Mouse (Mus musculus) kidney, postnatal 10 days (tissue): ENCODE data around the gene Atp5b.
A peak's percentile ranks its signal among the peaks of the same experiment; 100 is the strongest.
"Not testable (repeated sequence)": the region's sequence is repeated elsewhere in the genome, so short reads cannot be mapped to it uniquely, and the experiment has no call there.

Source experiments
- DNase-seq: peaks from one replicate; pipeline ENCODE4 v3.0.0; 2021; ENCODE audit warnings: mixed read lengths

Atp5b gene

DNA sequence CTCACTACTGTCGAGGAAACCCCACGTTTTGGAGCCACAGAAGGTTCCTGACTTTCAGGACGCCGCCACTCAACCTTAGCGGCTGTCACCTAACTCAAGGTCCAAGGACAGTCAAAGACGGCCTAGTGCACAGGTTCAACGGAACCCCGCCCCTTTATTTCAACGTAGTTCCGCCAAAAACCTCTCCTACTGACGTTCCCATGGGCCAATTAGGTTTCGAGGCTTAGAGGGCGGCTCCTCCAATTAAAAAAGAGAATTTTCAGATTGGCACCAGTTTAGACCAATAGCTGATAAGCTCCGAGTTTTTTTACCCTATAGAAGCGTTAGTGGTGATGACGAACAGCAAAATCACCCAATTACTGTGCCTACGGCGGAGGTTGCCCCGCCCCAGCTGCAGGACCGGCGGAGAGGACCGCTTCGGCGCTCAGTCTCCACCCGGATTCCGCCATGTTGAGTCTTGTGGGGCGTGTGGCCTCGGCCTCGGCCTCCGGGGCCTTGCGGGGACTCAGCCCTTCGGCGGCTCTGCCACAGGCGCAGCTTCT is at the start of gene Atp5b:
Atp5b (plus strand) TSS at position 394 of the 542 bp plus-strand sequence.
- DNase-seq = peak; percentile 98

DNA sequence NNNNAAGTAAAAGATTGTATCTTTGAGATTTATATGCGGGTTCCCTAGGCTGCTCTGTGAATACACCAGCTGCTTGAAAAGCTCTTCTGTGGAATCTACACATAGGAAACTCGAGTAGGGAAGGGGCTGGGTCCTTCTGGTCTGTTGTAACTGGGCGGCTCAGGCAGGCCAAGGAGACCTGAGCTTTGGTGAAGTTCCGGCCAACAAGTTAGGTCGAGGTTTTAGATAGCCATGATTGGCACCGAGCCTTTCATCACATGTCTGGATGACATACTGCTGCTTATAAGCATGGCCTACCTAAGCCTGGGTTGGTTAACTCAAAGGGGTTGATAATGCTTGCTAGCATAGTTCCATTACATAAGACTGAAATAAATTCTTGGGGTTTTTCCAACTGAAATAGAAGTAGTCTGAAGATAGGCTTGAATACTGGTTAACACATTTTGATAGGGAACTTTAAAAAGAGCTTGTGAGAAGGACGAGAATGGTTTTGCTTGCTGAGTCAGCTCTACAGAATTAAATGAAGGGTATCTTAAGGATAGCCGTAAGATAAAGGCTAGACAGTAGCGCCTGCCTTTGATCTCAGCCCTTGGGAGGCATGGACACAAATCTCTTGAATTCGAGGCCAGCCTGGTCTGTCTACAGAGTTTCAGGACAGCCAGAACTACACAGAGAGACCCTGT is 46.2 kb upstream of the Atp5b start:
- DNase-seq = peak; percentile 68

GRCm38 (mm10) chr10:128037921-128038320 is 45.2 kb upstream of the Atp5b start:
- DNase-seq = no peak

- no peak for DNase-seq
Measured at GRCm38 (mm10) chr10:128039167-128039566, 43.9 kb upstream of the Atp5b start.

DNA sequence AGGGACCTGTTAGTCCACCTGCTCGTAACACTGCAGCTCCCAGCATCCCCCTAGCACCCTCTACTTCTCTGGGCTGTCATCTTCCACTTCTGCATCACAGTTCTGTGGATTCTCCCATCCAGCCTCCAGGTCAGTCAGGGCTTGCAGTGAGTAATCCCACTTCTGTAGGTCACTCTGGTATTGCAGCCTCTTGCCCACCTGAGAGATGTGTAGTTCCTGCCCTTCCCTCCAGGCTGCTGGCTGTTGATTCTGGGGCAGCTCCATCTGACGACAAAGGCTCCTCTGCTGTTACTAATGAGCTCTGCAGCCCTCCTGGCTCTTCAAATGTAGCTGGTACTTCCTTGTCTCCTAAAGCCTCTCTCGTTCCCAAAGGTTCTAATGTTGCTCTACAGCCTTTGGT is 43.2 kb upstream of the Atp5b start:
- no peak for DNase-seq

GRCm38 (mm10) chr10:128040293-128040692 is 42.8 kb upstream of the Atp5b start:
- no peak for DNase-seq

DNA sequence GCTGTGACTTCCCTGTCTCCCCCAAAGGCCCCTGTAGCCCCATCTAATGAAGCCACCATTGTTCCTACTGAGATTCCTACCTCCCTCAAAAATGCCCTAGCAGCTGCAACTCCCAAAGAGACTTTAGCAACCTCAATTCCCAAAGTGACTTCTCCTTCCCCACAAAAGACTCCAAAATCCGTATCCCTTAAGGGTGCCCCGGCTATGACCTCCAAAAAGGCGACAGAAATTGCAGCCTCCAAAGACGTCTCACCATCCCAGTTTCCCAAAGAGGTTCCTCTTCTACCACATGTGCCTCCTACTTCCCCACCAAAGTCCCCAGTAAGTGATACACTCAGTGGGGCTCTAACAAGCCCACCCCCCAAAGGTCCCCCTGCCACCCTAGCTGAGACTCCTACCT is 41.4 kb upstream of the Atp5b start:
- DNase-seq = no peak

GRCm38 (mm10) chr10:128042466-128042865 is 40.6 kb upstream of the Atp5b start:
- DNase-seq = no peak

GRCm38 (mm10) chr10:128043041-128043835 is 39.8 kb upstream of the Atp5b start:
- no peak for DNase-seq

DNA sequence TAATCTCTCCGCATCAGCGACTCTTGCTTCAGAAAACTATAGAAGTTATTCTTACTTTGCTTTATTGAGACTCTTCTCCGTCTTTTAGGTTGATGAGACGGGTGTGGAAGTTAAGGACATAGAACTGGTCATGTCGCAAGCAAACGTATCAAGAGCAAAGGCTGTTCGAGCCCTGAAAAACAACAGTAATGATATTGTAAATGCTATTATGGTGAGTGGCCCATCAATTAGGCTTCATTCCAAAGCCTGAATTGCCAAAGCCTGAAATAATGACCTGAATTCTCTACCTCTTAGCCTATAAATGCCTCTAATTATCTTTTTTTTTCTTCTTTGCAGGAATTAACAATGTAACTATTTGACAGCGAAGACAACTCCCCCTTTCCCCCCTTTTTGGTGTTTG is 34.9 kb upstream of the Atp5b start:
- no peak for DNase-seq

GRCm38 (mm10) chr10:128049741-128050140 is 33.3 kb upstream of the Atp5b start:
- no peak for DNase-seq

GRCm38 (mm10) chr10:128050355-128050754 is 32.7 kb upstream of the Atp5b start:
- no peak for DNase-seq

DNA sequence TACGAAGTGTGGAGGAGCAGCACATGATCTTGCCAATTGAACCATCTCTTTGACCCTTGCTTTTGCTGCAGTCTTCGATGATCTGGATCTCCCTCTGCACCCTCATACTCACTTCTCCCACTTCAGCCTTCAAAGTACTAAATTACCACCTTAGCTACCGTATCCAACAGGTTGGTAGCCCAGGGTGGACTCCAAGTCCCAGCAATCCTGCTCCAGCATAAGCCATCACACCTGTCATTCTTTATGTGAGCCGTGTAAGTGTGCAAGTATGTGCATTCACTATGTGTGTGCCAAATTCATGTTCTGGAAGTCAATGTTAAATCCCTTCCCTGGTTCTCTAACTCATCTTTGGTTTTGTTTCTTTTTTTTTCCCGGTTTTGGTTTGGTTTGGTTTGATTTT is 31.5 kb upstream of the Atp5b start:
- no peak for DNase-seq

DNA sequence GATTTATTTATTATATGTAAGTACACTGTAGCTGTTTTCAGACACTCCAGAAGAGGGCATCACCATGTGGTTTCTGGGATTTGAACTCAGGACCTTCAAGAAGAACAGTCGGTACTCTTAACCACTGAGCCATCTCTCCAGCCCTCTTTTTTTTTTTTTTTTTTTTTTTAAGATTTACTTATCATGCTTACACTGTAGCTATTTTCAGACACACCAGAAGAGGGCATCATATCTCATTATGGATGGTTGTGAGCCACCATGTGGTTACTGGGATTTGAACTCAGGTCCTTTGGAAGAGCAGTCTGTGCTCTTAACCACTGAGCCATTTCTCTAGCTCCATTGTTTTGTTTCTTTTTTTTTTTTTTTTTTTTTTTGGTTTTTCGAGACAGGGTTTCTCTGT is 30.9 kb upstream of the Atp5b start:
- DNase-seq = not testable (repeated sequence)

GRCm38 (mm10) chr10:128053001-128053400 is 30.1 kb upstream of the Atp5b start:
- DNase-seq = no peak

- DNase-seq = no peak
Measured at GRCm38 (mm10) chr10:128058184-128058583, 24.9 kb upstream of the Atp5b start.

DNA sequence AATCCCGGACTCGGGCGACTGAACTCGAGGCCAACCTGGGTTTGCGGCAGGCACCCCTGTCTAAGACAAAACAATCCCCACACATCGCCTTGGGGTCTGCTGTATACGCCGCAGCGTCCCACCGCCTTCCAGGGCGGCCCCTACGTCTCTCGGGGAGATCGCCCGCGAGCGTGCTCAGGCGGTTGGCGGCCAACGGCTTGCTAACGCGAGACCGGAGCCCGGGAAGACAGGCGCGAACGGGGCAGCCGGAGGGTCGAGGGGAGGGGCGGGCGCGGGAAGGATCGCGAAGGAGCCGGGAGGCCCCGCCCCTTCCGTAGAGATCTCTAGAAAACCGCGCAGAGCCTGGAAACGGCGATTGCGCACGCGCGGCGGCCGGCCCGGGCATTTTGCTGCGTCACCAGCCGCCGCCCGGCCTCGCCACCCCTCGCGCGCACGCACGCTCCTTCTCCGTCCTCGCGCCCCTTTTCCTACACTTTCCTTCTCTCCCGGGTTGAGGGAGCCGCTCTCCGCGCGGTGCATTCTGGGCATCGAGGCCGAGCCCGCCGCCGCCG is 24.4 kb upstream of the Atp5b start, which contains the start of gene Ptges3:
Ptges3 (plus strand) TSS at position 354 of the 551 bp plus-strand sequence.
- DNase-seq = peak; percentile 99

- peak; percentile 70 for DNase-seq
Measured at GRCm38 (mm10) chr10:128059207-128059981, 23.7 kb upstream of the Atp5b start.

- no peak for DNase-seq
Measured at GRCm38 (mm10) chr10:128061109-128061508, 22.0 kb upstream of the Atp5b start.

DNA sequence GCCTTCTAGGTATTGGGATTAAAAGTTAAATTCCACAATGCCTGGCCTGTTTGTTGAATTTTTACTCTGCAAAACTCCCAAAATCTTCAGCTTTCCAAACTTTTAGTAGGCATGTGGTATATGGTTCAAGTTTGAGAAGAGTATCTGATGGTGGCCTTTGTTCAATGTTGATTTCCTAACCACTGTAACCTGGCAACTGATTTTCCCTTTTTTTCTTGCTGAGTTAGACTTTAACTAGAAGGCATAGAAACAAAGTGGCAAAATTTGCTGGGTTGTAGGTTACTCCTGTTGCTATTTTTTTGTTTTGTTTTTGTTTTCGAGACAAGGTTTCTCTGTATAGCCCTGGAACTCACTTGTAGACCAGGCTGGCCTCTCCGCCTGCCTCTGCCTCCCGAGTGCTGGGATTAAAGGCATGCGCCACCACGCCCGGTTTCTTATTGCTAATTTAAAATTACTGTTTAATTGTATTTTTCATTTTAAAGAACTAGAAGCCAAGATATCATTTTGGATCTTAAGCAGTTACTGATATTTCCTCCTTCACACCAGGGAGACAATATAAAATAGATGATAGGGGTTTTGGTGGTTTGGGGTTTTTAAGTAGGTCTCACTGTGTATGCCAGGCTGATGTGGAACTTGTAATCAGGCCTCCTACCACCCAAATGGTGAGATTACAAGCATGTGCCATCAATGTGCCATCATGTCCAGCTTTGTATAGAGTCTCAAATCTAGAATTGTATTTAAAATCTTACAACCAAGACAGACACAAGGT is 20.7 kb upstream of the Atp5b start:
- DNase-seq = no peak

GRCm38 (mm10) chr10:128066072-128066471 is 17.0 kb upstream of the Atp5b start:
- DNase-seq = no peak

DNA sequence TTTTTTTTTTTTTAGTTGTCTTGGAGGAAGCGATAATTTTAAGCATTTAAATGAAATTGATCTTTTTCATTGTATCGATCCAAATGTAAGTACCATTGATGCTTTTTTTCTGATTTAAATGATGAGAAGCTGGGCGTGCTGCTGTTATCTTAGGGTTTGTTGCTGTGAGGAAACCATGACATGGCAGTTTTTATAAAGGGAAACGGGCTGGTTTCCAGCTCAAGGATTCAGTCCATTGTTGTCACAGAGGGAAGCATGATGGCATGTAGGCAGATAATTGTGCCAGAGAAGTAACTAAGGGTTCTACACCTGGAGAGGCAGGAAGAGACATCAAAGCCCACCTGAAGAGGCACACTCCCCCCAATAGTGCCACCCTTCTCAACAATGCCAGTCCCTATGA is 13.9 kb upstream of the Atp5b start:
- no peak for DNase-seq
